Mouse (Mus musculus) erythroid progenitor cell, adult 5-6 weeks (primary cell): Measurements from ENCODE around the gene Pramel6. TPM values are rescaled to one million over a fixed set of nuclear protein-coding genes. Genes with fewer than 3 reads are reported as not detected.
"Not testable (repeated sequence)": the region's sequence is repeated elsewhere in the genome, so short reads cannot be mapped to it uniquely, and the experiment has no call there.

Source experiments
- ATAC-seq: replicated peaks from 2 replicates; pipeline ENCODE4 v1.8.0; 2016; ENCODE audit warnings: moderate number of reproducible peaks, mild to moderate bottlenecking, moderate TSS enrichment, inconsistent platforms; ENCODE audit not compliant: poor library complexity, low FRiP score, severe bottlenecking
- total RNA-seq, 2 experiments: library from RNA; stranded (forward) in 1 of 2; stranded (reverse) in 1 of 2; fragments of 150-400 nt in 1 of 2; fragments of 186-747, 209-891 nt in 1 of 2; gene quantifications; 2 replicates each; pipeline versions ENCODE4 v1.2.3 to v1.2.4; 2015 to 2017; ENCODE audit warnings: low replicate concordance in 2 of 2

Gene Pramel6
- not detected in 2 replicates for total RNA-seq (2015; ENCODE audit: low replicate concordance)
- total RNA-seq (2017; ENCODE audit: low replicate concordance) = not detected in 2 replicates

GRCm38 (mm10) chr2:87506265-87506664, at the start of gene Pramel6:
Pramel6 (plus strand) TSS chr2:87506565.
- ATAC-seq = no peak

DNA sequence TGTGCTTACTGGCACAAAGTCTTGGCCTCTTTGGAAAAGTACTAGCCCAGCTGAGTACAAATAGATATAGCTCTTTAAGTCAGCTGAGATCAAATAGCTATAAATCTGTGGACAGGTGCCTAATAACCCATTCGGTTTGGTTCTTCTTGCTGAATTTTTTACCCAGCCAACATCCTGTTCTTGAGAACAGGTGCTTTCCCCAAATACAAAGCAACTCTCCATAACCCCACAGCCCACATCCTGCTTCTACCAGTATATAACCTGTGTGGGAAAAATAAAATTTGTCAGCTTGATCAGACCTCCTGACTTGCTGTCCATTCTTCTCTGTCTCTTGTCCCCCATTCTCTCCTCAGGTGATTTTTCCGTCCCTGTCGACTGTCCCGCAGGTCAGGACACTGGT, 44.6 kb upstream of the Pramel6 start:
- no peak for ATAC-seq

GRCm38 (mm10) chr2:87480207-87480606, 26.2 kb upstream of the Pramel6 start:
- ATAC-seq = no peak

GRCm38 (mm10) chr2:87481158-87481557, 25.2 kb upstream of the Pramel6 start:
- no peak for ATAC-seq

GRCm38 (mm10) chr2:87482276-87482675, 24.1 kb upstream of the Pramel6 start:
- no peak for ATAC-seq

GRCm38 (mm10) chr2:87496993-87497392, 9.4 kb upstream of the Pramel6 start, which contains the start of gene Pramel7:
Pramel7 (minus strand) TSS chr2:87497093.
- not testable (repeated sequence) for ATAC-seq

GRCm38 (mm10) chr2:87515046-87515445, 8.7 kb downstream of the Pramel6 start:
- no peak for ATAC-seq

GRCm38 (mm10) chr2:87515457-87516060, 9.2 kb downstream of the Pramel6 start:
- ATAC-seq = no peak

DNA sequence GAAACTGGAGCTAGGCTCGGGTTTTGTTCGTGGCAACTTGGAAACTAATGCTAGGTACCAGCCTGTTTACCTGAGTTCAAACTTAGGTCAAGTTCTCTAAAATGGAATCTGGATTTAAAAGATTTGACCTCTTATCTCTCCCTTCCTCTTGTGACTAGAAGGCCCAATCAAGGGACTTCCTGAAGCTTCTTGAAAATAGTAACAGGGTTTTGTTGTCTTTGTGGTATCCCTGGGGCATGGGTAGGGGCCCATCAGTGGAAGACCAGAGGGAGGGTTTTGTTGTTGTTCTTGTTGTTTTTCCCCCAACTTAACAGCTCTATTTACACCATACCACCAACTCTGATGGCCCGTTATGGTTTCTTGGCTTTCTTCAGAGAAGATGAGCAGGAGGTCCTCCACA, 10.2 kb downstream of the Pramel6 start:
- no peak for ATAC-seq

DNA sequence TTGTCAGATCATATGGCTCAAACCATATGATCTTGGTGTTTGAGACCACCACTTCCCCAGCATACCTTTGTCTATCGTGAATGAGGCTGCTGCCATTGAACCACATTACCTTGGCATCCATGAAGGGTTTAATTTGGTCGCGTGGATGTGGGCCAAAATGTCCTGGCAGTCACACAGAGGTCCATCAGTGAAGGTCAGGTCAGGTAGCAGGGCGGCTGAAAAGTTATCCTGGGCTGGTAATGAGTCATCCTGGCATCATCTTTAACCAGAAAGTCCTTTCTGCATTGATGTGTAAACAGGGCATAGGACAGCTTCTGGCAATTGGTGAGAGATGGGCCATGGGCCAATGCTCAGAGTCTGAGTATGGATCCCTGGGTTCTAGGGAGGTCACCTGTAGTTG, 14.3 kb downstream of the Pramel6 start:
- no peak for ATAC-seq

DNA sequence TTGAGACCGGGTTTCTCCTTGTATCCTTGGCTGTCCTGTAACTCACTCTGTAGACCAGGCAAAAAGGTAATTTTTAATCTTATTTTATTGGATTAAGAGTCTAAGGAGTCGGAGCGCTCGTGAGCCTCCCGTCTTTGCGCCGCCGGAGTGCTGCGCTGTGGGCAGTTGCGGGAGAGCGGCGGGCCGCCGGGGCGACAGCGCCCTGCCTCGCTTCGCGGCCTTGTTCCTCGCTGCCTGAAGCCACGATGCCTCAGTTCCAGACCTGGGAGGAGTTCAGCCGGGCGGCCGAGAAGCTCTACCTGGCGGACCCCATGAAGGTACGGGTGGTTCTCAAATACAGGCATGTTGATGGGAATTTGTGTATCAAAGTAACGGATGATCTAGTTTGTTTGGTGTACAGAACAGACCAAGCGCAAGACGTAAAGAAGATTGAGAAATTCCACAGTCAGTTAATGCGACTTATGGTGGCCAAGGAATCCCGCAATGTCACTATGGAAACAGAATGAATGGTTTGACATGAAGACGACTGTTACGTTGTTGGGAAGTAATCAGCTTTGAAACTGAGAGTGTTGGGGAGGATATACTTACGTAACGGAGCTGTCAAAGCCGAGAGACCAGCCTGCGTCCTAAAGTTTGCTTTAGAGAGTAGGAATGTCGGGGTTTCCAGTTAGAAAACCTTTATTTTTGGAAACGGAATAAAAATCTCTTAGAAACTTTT, 19.7 kb downstream of the Pramel6 start:
- not testable (repeated sequence) for ATAC-seq

- ATAC-seq = no peak
Observed at GRCm38 (mm10) chr2:87531496-87531895, 25.1 kb downstream of the Pramel6 start, which contains the start of gene Olfr153. Olfr153 (plus strand) TSS chr2:87531796.

DNA sequence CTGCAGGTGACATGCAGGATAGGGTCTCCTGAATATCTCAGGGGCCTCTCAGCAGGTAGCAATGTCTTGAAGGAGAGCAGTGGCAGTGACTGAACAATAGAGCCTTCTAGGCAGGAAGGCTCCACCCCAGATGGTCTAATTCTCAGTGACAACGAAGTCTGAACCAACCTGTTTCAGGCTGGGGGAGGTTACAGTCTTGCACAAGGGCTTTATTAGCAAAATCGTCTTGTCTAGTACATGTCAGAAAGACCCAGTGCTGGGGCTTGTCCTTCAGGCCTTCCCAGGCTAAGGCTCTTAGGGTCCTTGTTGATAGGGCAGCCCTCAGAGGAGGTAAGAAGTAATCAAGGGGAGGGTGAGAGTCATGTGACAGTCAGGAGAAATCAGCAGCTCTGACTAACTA, 28.5 kb downstream of the Pramel6 start:
- no peak for ATAC-seq

- ATAC-seq = no peak
Observed at GRCm38 (mm10) chr2:87545442-87545841, 39.1 kb downstream of the Pramel6 start, which contains the start of gene Olfr1128. Olfr1128 (minus strand) TSS chr2:87545542.

Other genes with a start within 250 kb of the Pramel6 start
- not detected in 2 replicates for gene Olfr1116, start 239.0 kb upstream of the Pramel6 start, total RNA-seq (2015; ENCODE audit: low replicate concordance)
- not detected in 2 replicates for gene Olfr1116, start 239.0 kb upstream of the Pramel6 start, total RNA-seq (2017; ENCODE audit: low replicate concordance)
- not detected in 2 replicates for gene Olfr1118, start 199.0 kb upstream of the Pramel6 start, total RNA-seq (2015; ENCODE audit: low replicate concordance)
- not detected in 2 replicates for gene Olfr1118, start 199.0 kb upstream of the Pramel6 start, total RNA-seq (2017; ENCODE audit: low replicate concordance)
- not detected in 2 replicates for gene Olfr1120, start 151.8 kb upstream of the Pramel6 start, total RNA-seq (2015; ENCODE audit: low replicate concordance)
- not detected in 2 replicates for gene Olfr1120, start 151.8 kb upstream of the Pramel6 start, total RNA-seq (2017; ENCODE audit: low replicate concordance)
- not detected in 2 replicates for gene Olfr1121, start 136.7 kb upstream of the Pramel6 start, total RNA-seq (2015; ENCODE audit: low replicate concordance)
- gene Olfr1121, start 136.7 kb upstream of the Pramel6 start, total RNA-seq (2017; ENCODE audit: low replicate concordance) = not detected in 2 replicates
- gene Olfr1122, start 120.7 kb upstream of the Pramel6 start, total RNA-seq (2015; ENCODE audit: low replicate concordance) = not detected in 2 replicates
- gene Olfr1122, start 120.7 kb upstream of the Pramel6 start, total RNA-seq (2017; ENCODE audit: low replicate concordance) = not detected in 2 replicates
- not detected in 2 replicates for gene Olfr1123, start 89.9 kb upstream of the Pramel6 start, total RNA-seq (2015; ENCODE audit: low replicate concordance)
- not detected in 2 replicates for gene Olfr1123, start 89.9 kb upstream of the Pramel6 start, total RNA-seq (2017; ENCODE audit: low replicate concordance)
- not detected in 2 replicates for gene Olfr1124, start 76.3 kb upstream of the Pramel6 start, total RNA-seq (2015; ENCODE audit: low replicate concordance)
- gene Olfr1124, start 76.3 kb upstream of the Pramel6 start, total RNA-seq (2017; ENCODE audit: low replicate concordance) = not detected in 2 replicates
- not detected in 2 replicates for gene Olfr1126, start 52.6 kb upstream of the Pramel6 start, total RNA-seq (2015; ENCODE audit: low replicate concordance)
- not detected in 2 replicates for gene Olfr1126, start 52.6 kb upstream of the Pramel6 start, total RNA-seq (2017; ENCODE audit: low replicate concordance)
- gene Pramel7, start 9.5 kb upstream of the Pramel6 start, total RNA-seq (2015; ENCODE audit: low replicate concordance) = not detected in 2 replicates
- not detected in 2 replicates for gene Pramel7, start 9.5 kb upstream of the Pramel6 start, total RNA-seq (2017; ENCODE audit: low replicate concordance)
- not detected in 2 replicates for gene Olfr153, start 25.2 kb downstream of the Pramel6 start, total RNA-seq (2015; ENCODE audit: low replicate concordance)
- not detected in 2 replicates for gene Olfr153, start 25.2 kb downstream of the Pramel6 start, total RNA-seq (2017; ENCODE audit: low replicate concordance)
- not detected in 2 replicates for gene Olfr1128, start 39.0 kb downstream of the Pramel6 start, total RNA-seq (2015; ENCODE audit: low replicate concordance)
- not detected in 2 replicates for gene Olfr1128, start 39.0 kb downstream of the Pramel6 start, total RNA-seq (2017; ENCODE audit: low replicate concordance)
- not detected in 2 replicates for gene Olfr1129, start 67.3 kb downstream of the Pramel6 start, total RNA-seq (2015; ENCODE audit: low replicate concordance)
- not detected in 2 replicates for gene Olfr1129, start 67.3 kb downstream of the Pramel6 start, total RNA-seq (2017; ENCODE audit: low replicate concordance)
- gene Olfr1130, start 99.6 kb downstream of the Pramel6 start, total RNA-seq (2015; ENCODE audit: low replicate concordance) = not detected in 2 replicates
- gene Olfr1130, start 99.6 kb downstream of the Pramel6 start, total RNA-seq (2017; ENCODE audit: low replicate concordance) = not detected in 2 replicates
- gene Olfr1131, start 120.5 kb downstream of the Pramel6 start, total RNA-seq (2015; ENCODE audit: low replicate concordance) = not detected in 2 replicates
- gene Olfr1131, start 120.5 kb downstream of the Pramel6 start, total RNA-seq (2017; ENCODE audit: low replicate concordance) = not detected in 2 replicates
- not detected in 2 replicates for gene Olfr1132, start 131.0 kb downstream of the Pramel6 start, total RNA-seq (2015; ENCODE audit: low replicate concordance)
- gene Olfr1132, start 131.0 kb downstream of the Pramel6 start, total RNA-seq (2017; ENCODE audit: low replicate concordance) = not detected in 2 replicates
- gene Olfr1133, start 140.8 kb downstream of the Pramel6 start, total RNA-seq (2015; ENCODE audit: low replicate concordance) = not detected in 2 replicates
- not detected in 2 replicates for gene Olfr1133, start 140.8 kb downstream of the Pramel6 start, total RNA-seq (2017; ENCODE audit: low replicate concordance)
- not detected in 2 replicates for gene Olfr1134, start 151.9 kb downstream of the Pramel6 start, total RNA-seq (2015; ENCODE audit: low replicate concordance)
- gene Olfr1134, start 151.9 kb downstream of the Pramel6 start, total RNA-seq (2017; ENCODE audit: low replicate concordance) = not detected in 2 replicates
- gene Olfr1135, start 167.1 kb downstream of the Pramel6 start, total RNA-seq (2015; ENCODE audit: low replicate concordance) = not detected in 2 replicates
- not detected in 2 replicates for gene Olfr1135, start 167.1 kb downstream of the Pramel6 start, total RNA-seq (2017; ENCODE audit: low replicate concordance)
- not detected in 2 replicates for gene Olfr1136, start 187.4 kb downstream of the Pramel6 start, total RNA-seq (2015; ENCODE audit: low replicate concordance)
- not detected in 2 replicates for gene Olfr1136, start 187.4 kb downstream of the Pramel6 start, total RNA-seq (2017; ENCODE audit: low replicate concordance)
- gene Olfr1137, start 206.6 kb downstream of the Pramel6 start, total RNA-seq (2015; ENCODE audit: low replicate concordance) = not detected in 2 replicates
- not detected in 2 replicates for gene Olfr1137, start 206.6 kb downstream of the Pramel6 start, total RNA-seq (2017; ENCODE audit: low replicate concordance)
- not detected in 2 replicates for gene Olfr1138, start 233.4 kb downstream of the Pramel6 start, total RNA-seq (2015; ENCODE audit: low replicate concordance)
- gene Olfr1138, start 233.4 kb downstream of the Pramel6 start, total RNA-seq (2017; ENCODE audit: low replicate concordance) = not detected in 2 replicates
- not detected in 2 replicates for gene Olfr1140, start 237.2 kb downstream of the Pramel6 start, total RNA-seq (2015; ENCODE audit: low replicate concordance)
- gene Olfr1140, start 237.2 kb downstream of the Pramel6 start, total RNA-seq (2017; ENCODE audit: low replicate concordance) = not detected in 2 replicates
- not detected in 2 replicates for gene Olfr1141, start 247.4 kb downstream of the Pramel6 start, total RNA-seq (2015; ENCODE audit: low replicate concordance)
- gene Olfr1141, start 247.4 kb downstream of the Pramel6 start, total RNA-seq (2017; ENCODE audit: low replicate concordance) = not detected in 2 replicates